Mouse (Mus musculus): ENCODE measurements around the gene Pla2g2c. TPM values are rescaled to one million over a fixed set of nuclear protein-coding genes. Genes with fewer than 3 reads are reported as not detected.

Gene Pla2g2c
- polyA plus RNA-seq, 1 experiment from 2014 or later: 0.27 TPM

- Histone ChIP-seq H3K4me2 (ENCODE audit: low read length) (no peak overlapping the region), H3K27me3 (ENCODE audit: control insufficient read depth, insufficient read depth, low read length) (no peaks in the 10 kb centered on the region; the same call in 1 of the 2 replicates), H3K4me3 (ENCODE audit: control insufficient read depth in 1 of 2, insufficient read depth in 1 of 2, low read depth in 1 of 2, low read length in 2 of 2) (no peak overlapping the region), H3K27ac (replicated peaks in 1 of 2; ENCODE audit: control insufficient read depth in 1 of 2, insufficient read depth in 1 of 2, low read depth in 2 of 2, low read length in 2 of 2) (no peak overlapping the region), H3K9me3 (ENCODE audit: control insufficient read depth, low read length) (no peaks in the 10 kb centered on the region), H3K9ac (ENCODE audit: low read length) (no peak overlapping the region), H3K4me1 (ENCODE audit: control insufficient read depth in 2 of 2, insufficient read depth in 2 of 2, low read length in 2 of 2) (no peaks in the 10 kb centered on the region), H3K36me3 (ENCODE audit: control insufficient read depth, insufficient read depth, low read length) (no peaks in the 10 kb centered on the region)
- no peak for ATAC-seq (ENCODE audit: insufficient number of reproducible peaks, insufficient read depth, low FRiP score, low read depth)
- WGBS: 67% methylated on average over 7 of the region's 7 CpGs
Measured at GRCm38 (mm10) chr4:138709944-138710343, 14.6 kb upstream of the Pla2g2c start.

- Histone ChIP-seq H3K27me3 (ENCODE audit: control insufficient read depth, insufficient read depth, low read length) (no peaks in the 10 kb centered on the region; the same call in 1 of the 2 replicates), H3K36me3 (ENCODE audit: control insufficient read depth, insufficient read depth, low read length) (no peaks in the 10 kb centered on the region), H3K9ac (ENCODE audit: low read length) (no peak overlapping the region), H3K27ac (replicated peaks in 1 of 2; ENCODE audit: control insufficient read depth in 1 of 2, insufficient read depth in 1 of 2, low read depth in 2 of 2, low read length in 2 of 2) (no peak overlapping the region), H3K4me2 (ENCODE audit: low read length) (no peak overlapping the region), H3K9me3 (ENCODE audit: control insufficient read depth, low read length) (no peaks in the 10 kb centered on the region), H3K4me3 (ENCODE audit: control insufficient read depth in 1 of 2, insufficient read depth in 1 of 2, low read depth in 1 of 2, low read length in 2 of 2) (no peak overlapping the region), H3K4me1 (ENCODE audit: control insufficient read depth in 2 of 2, insufficient read depth in 2 of 2, low read length in 2 of 2) (no peaks in the 10 kb centered on the region)
- no peak for ATAC-seq (ENCODE audit: insufficient number of reproducible peaks, insufficient read depth, low FRiP score, low read depth)
- WGBS: 83% methylated on average over 11 of the region's 11 CpGs
Measured at GRCm38 (mm10) chr4:138710633-138711032, 14.0 kb upstream of the Pla2g2c start.

- WGBS: 58% methylated on average over 17 of the region's 17 CpGs
- Histone ChIP-seq H3K4me2 (ENCODE audit: low read length) (no peak overlapping the region), H3K27ac (replicated peaks in 1 of 2; ENCODE audit: control insufficient read depth in 1 of 2, insufficient read depth in 1 of 2, low read depth in 2 of 2, low read length in 2 of 2) (no peak overlapping the region), H3K27me3 (ENCODE audit: control insufficient read depth, insufficient read depth, low read length) (no peaks in the 10 kb centered on the region; the same call in 1 of the 2 replicates), H3K4me3 (ENCODE audit: control insufficient read depth in 1 of 2, insufficient read depth in 1 of 2, low read depth in 1 of 2, low read length in 2 of 2) (no peak overlapping the region), H3K9ac (ENCODE audit: low read length) (no peak overlapping the region), H3K4me1 (ENCODE audit: control insufficient read depth in 2 of 2, insufficient read depth in 2 of 2, low read length in 2 of 2) (no peaks in the 10 kb centered on the region), H3K9me3 (ENCODE audit: control insufficient read depth, low read length) (no peaks in the 10 kb centered on the region), H3K36me3 (ENCODE audit: control insufficient read depth, insufficient read depth, low read length) (no peaks in the 10 kb centered on the region)
- ATAC-seq (ENCODE audit: insufficient number of reproducible peaks, insufficient read depth, low FRiP score, low read depth): no peak
Measured at GRCm38 (mm10) chr4:138711051-138711820, 13.4 kb upstream of the Pla2g2c start.

GRCm38 (mm10) chr4:138712096-138712495 lies 12.5 kb upstream of the Pla2g2c start:
- 75% methylated on average over 11 of the region's 11 CpGs for WGBS
- no peaks in the 10 kb centered on the region for H3K9me3 ChIP-seq (ENCODE audit: control insufficient read depth, low read length)
- no peaks in the 10 kb centered on the region; the same call in 1 of the 2 replicates for H3K27me3 ChIP-seq (ENCODE audit: control insufficient read depth, insufficient read depth, low read length)
- H3K4me2 ChIP-seq (ENCODE audit: low read length): no peak overlapping the region
- ATAC-seq (ENCODE audit: insufficient number of reproducible peaks, insufficient read depth, low FRiP score, low read depth): no peak
- no peak overlapping the region for H3K9ac ChIP-seq (ENCODE audit: low read length)
- H3K27ac ChIP-seq (replicated peaks in 1 of 2; ENCODE audit: control insufficient read depth in 1 of 2, insufficient read depth in 1 of 2, low read depth in 2 of 2, low read length in 2 of 2): no peak overlapping the region
- no peaks in the 10 kb centered on the region for H3K36me3 ChIP-seq (ENCODE audit: control insufficient read depth, insufficient read depth, low read length)
- no peaks in the 10 kb centered on the region for H3K4me1 ChIP-seq (ENCODE audit: control insufficient read depth in 2 of 2, insufficient read depth in 2 of 2, low read length in 2 of 2)
- no peak overlapping the region for H3K4me3 ChIP-seq (ENCODE audit: control insufficient read depth in 1 of 2, insufficient read depth in 1 of 2, low read depth in 1 of 2, low read length in 2 of 2)

GRCm38 (mm10) chr4:138712621-138713020 lies 12.0 kb upstream of the Pla2g2c start:
- 66% methylated on average over 8 of the region's 8 CpGs for WGBS
- ATAC-seq (ENCODE audit: insufficient number of reproducible peaks, insufficient read depth, low FRiP score, low read depth): no peak
- no peak overlapping the region for H3K4me3 ChIP-seq (ENCODE audit: control insufficient read depth in 1 of 2, insufficient read depth in 1 of 2, low read depth in 1 of 2, low read length in 2 of 2)

GRCm38 (mm10) chr4:138714186-138714585 lies 10.4 kb upstream of the Pla2g2c start:
- Histone ChIP-seq H3K27ac (replicated peaks in 1 of 2; ENCODE audit: control insufficient read depth in 1 of 2, insufficient read depth in 1 of 2, low read depth in 2 of 2, low read length in 2 of 2) (no peak overlapping the region), H3K9ac (ENCODE audit: low read length) (no peak overlapping the region), H3K4me1 (ENCODE audit: control insufficient read depth in 2 of 2, insufficient read depth in 2 of 2, low read length in 2 of 2) (no peaks in the 10 kb centered on the region), H3K27me3 (ENCODE audit: control insufficient read depth, insufficient read depth, low read length) (no peaks in the 10 kb centered on the region; the same call in 1 of the 2 replicates), H3K36me3 (ENCODE audit: control insufficient read depth, insufficient read depth, low read length) (no peaks in the 10 kb centered on the region), H3K4me3 (ENCODE audit: control insufficient read depth in 1 of 2, insufficient read depth in 1 of 2, low read depth in 1 of 2, low read length in 2 of 2) (no peak overlapping the region), H3K9me3 (ENCODE audit: control insufficient read depth, low read length) (no peaks in the 10 kb centered on the region), H3K4me2 (ENCODE audit: low read length) (no peak overlapping the region)
- no peak for ATAC-seq (ENCODE audit: insufficient number of reproducible peaks, insufficient read depth, low FRiP score, low read depth)
- 70% methylated on average over 1 of the region's 1 CpGs for WGBS

More at GRCm38 (mm10) chr4:138712621-138713020, 12.0 kb upstream of the Pla2g2c start:
- Histone ChIP-seq H3K4me1 (ENCODE audit: control insufficient read depth in 2 of 2, insufficient read depth in 2 of 2, low read length in 2 of 2) (no peaks in the 10 kb centered on the region), H3K36me3 (ENCODE audit: control insufficient read depth, insufficient read depth, low read length) (no peaks in the 10 kb centered on the region), H3K27me3 (ENCODE audit: control insufficient read depth, insufficient read depth, low read length) (no peaks in the 10 kb centered on the region; the same call in 1 of the 2 replicates), H3K27ac (replicated peaks in 1 of 2; ENCODE audit: control insufficient read depth in 1 of 2, insufficient read depth in 1 of 2, low read depth in 2 of 2, low read length in 2 of 2) (no peak overlapping the region), H3K9me3 (ENCODE audit: control insufficient read depth, low read length) (no peaks in the 10 kb centered on the region), H3K4me2 (ENCODE audit: low read length) (no peak overlapping the region), H3K9ac (ENCODE audit: low read length) (no peak overlapping the region)

GRCm38 (mm10) chr4:138716697-138717096 lies 7.9 kb upstream of the Pla2g2c start:
- Histone ChIP-seq H3K9ac (ENCODE audit: low read length) (no peak overlapping the region), H3K4me2 (ENCODE audit: low read length) (no peak overlapping the region), H3K9me3 (ENCODE audit: control insufficient read depth, low read length) (no peaks in the 10 kb centered on the region), H3K4me3 (ENCODE audit: control insufficient read depth in 1 of 2, insufficient read depth in 1 of 2, low read depth in 1 of 2, low read length in 2 of 2) (no peak overlapping the region), H3K27ac (replicated peaks in 1 of 2; ENCODE audit: control insufficient read depth in 1 of 2, insufficient read depth in 1 of 2, low read depth in 2 of 2, low read length in 2 of 2) (no peak overlapping the region), H3K27me3 (ENCODE audit: control insufficient read depth, insufficient read depth, low read length) (no peaks in the 10 kb centered on the region; the same call in 1 of the 2 replicates), H3K36me3 (ENCODE audit: control insufficient read depth, insufficient read depth, low read length) (no peaks in the 10 kb centered on the region), H3K4me1 (ENCODE audit: control insufficient read depth in 2 of 2, insufficient read depth in 2 of 2, low read length in 2 of 2) (no peaks in the 10 kb centered on the region)
- 80% methylated on average over 9 of the region's 9 CpGs for WGBS
- ATAC-seq (ENCODE audit: insufficient number of reproducible peaks, insufficient read depth, low FRiP score, low read depth): no peak

Data from heart, embryonic 14.5 days (tissue).